Comparison of ENCODE assay signal across 10 mouse cellular contexts in genomic region chr7:28344637-28345036, GRCm38 (mm10). TPM values are rescaled to one million over a fixed set of nuclear protein-coding genes. Genes with fewer than 3 reads are reported as not detected.
DNase-seq lines count a peak whose midpoint lies in the region; ATAC-seq and TF ChIP-seq lines count a peak whose summit lies in the region.
"Had no signal": no experiment of that assay in that cellular context is flagged by ENCODE, and none has a peak within 500 bp of the region (broad histone marks: within the 10 kb centered on the region; RNA-seq: fewer than 3 reads in every experiment).

No protein-coding gene starts in this region.

- TF ChIP-seq CTCF in G1E (IDR thresholded peaks at IDR 0.05; ENCODE audit: low read depth, low read length): peak; percentile 90

- no peaks in the 10 kb centered on the region for H3K27me3 ChIP-seq in kidney, embryonic 14.5 days (ENCODE audit: control insufficient read depth, insufficient read depth, low read length)
- H3K27me3 ChIP-seq in G1E (ENCODE audit: insufficient read depth, low read length): 0 out of 2 replicates have a peak, but pooled peaks cover 3% of the 10 kb centered on the region
- H3K27me3 ChIP-seq in forebrain, embryonic 11.5 days (ENCODE audit: control insufficient read depth, insufficient read depth, low read length): no peaks in the 10 kb centered on the region
- no peaks in the 10 kb centered on the region for H3K27me3 ChIP-seq in neural tube, embryonic 11.5 days (ENCODE audit: control insufficient read depth, insufficient read depth, low read length)
- H3K27me3 ChIP-seq: heart, embryonic 15.5 days; neural tube, embryonic 13.5 days had no signal

- WGBS in kidney, embryonic 14.5 days: 1% methylated on average over 4 of the region's 4 CpGs
- 9% methylated on average over 4 of the region's 4 CpGs for WGBS in forebrain, embryonic 11.5 days
- WGBS in neural tube, embryonic 11.5 days: 15% methylated on average over 4 of the region's 4 CpGs

- no peaks in the 10 kb centered on the region for H3K36me3 ChIP-seq in kidney, embryonic 14.5 days (ENCODE audit: control insufficient read depth, insufficient read depth, low read length)
- H3K36me3 ChIP-seq in G1E (replicated peaks): no peaks in the 10 kb centered on the region
- no peaks in the 10 kb centered on the region for H3K36me3 ChIP-seq in forebrain, embryonic 11.5 days (ENCODE audit: control insufficient read depth, insufficient read depth, low read length)
- no peaks in the 10 kb centered on the region for H3K36me3 ChIP-seq in neural tube, embryonic 11.5 days (ENCODE audit: control insufficient read depth, insufficient read depth, low read length)
- H3K36me3 ChIP-seq: heart, embryonic 15.5 days; neural tube, embryonic 13.5 days had no signal

- no peak for ATAC-seq in kidney, embryonic 14.5 days (ENCODE audit: low FRiP score, low TSS enrichment)
- no peak; the same call in 1 of the 2 replicates for ATAC-seq in G1E (ENCODE audit: extremely low read depth, insufficient number of reproducible peaks, low FRiP score, poor library complexity, severe bottlenecking)
- ATAC-seq in forebrain, embryonic 11.5 days (replicated peaks; ENCODE audit: low FRiP score): no peak
- no peak for ATAC-seq in neural tube, embryonic 11.5 days (ENCODE audit: insufficient read depth, low FRiP score, low TSS enrichment)

- no peaks in the 10 kb centered on the region for H3K9me3 ChIP-seq in kidney, embryonic 14.5 days (ENCODE audit: control insufficient read depth, low read length)
- no peaks in the 10 kb centered on the region for H3K9me3 ChIP-seq in G1E (replicated peaks)
- no peaks in the 10 kb centered on the region for H3K9me3 ChIP-seq in forebrain, embryonic 11.5 days (ENCODE audit: control insufficient read depth, low read length)
- no peaks in the 10 kb centered on the region for H3K9me3 ChIP-seq in neural tube, embryonic 11.5 days (ENCODE audit: control insufficient read depth, low read length)
- H3K9me3 ChIP-seq: heart, embryonic 15.5 days; neural tube, embryonic 13.5 days had no signal

- peak; percentile 64 for DNase-seq in kidney, adult 9 months
- DNase-seq in G1E (ENCODE audit: low spot score) (no peak), liver (peak; percentile 87)
- peak; percentile 86 for DNase-seq in brain, adult 2 months (ENCODE audit: low read depth, low spot score)
- DNase-seq in forebrain, embryonic 11.5 days (ENCODE audit: low spot score): peak; percentile 89
- peak; percentile 76 for DNase-seq in neural tube, embryonic 11.5 days (ENCODE audit: low spot score)
- peak; percentile 84 for DNase-seq in thymus, postnatal 4 days

- peaks cover 11% of the 10 kb centered on the region; the same call in 1 of the 2 replicates for H3K4me1 ChIP-seq in kidney, embryonic 14.5 days (ENCODE audit: control insufficient read depth, insufficient read depth, low read length)
- peaks cover 26% of the 10 kb centered on the region for H3K4me1 ChIP-seq in G1E (ENCODE audit: insufficient read depth, low read depth, low read length)
- no peaks in the 10 kb centered on the region for H3K4me1 ChIP-seq in forebrain, embryonic 11.5 days (replicated peaks; ENCODE audit: control insufficient read depth, insufficient read depth, low read length)
- H3K4me1 ChIP-seq in neural tube, embryonic 11.5 days (ENCODE audit: control insufficient read depth, insufficient read depth, low read length): no peaks in the 10 kb centered on the region

- H3K9ac ChIP-seq in kidney, embryonic 14.5 days (ENCODE audit: low read depth, low read length): no peak overlapping the region
- no peak overlapping the region for H3K9ac ChIP-seq in forebrain, embryonic 11.5 days (ENCODE audit: low read length)
- H3K9ac ChIP-seq in neural tube, embryonic 11.5 days (ENCODE audit: low read length): no peak overlapping the region
- H3K9ac ChIP-seq: heart, embryonic 15.5 days; neural tube, embryonic 13.5 days had no signal

- no peak overlapping the region for H3K4me2 ChIP-seq in kidney, embryonic 14.5 days (replicated peaks; ENCODE audit: low read depth, low read length)
- no peak overlapping the region for H3K4me2 ChIP-seq in forebrain, embryonic 11.5 days (ENCODE audit: low read depth, low read length, severe bottlenecking)
- no peak overlapping the region for H3K4me2 ChIP-seq in neural tube, embryonic 11.5 days (ENCODE audit: low read depth)
- H3K4me2 ChIP-seq: heart, embryonic 15.5 days; neural tube, embryonic 13.5 days had no signal

- H3K4me3 ChIP-seq in kidney, embryonic 14.5 days (ENCODE audit: low read length): no peak overlapping the region
- no peak overlapping the region for H3K4me3 ChIP-seq in G1E (ENCODE audit: low read depth, low read length)
- no peak overlapping the region for H3K4me3 ChIP-seq in forebrain, embryonic 11.5 days (ENCODE audit: low read depth, low read length)
- no peak overlapping the region for H3K4me3 ChIP-seq in neural tube, embryonic 11.5 days (ENCODE audit: low read depth, low read length)
- H3K4me3 ChIP-seq: heart, embryonic 15.5 days; neural tube, embryonic 13.5 days had no signal

- H3K27ac ChIP-seq in kidney, embryonic 14.5 days (ENCODE audit: low read depth, low read length): no peak overlapping the region
- no peak overlapping the region for H3K27ac ChIP-seq in forebrain, embryonic 11.5 days (ENCODE audit: low read depth, low read length)
- H3K27ac ChIP-seq in neural tube, embryonic 11.5 days (ENCODE audit: low read depth, low read length): no peak overlapping the region
- H3K27ac ChIP-seq: heart, embryonic 15.5 days; neural tube, embryonic 13.5 days had no signal

RNA-seq across cellular contexts. Expression of gene Rps16, which starts 5.8 kb away (rescaled TPM):
- polyA plus RNA-seq in kidney, embryonic 14.5 days (2014; fragmentation: Nextera tagmentation; extraction: Ambion mirVana): 1,287 and 1,567 TPM in 2 replicates
- total RNA-seq in G1E (2014; fragmentation: Nextera tagmentation) (848 and 905 TPM in 2 replicates), G1E (2017) (900 and 1,212 TPM in 2 replicates)
- 1,941 and 2,248 TPM in 2 replicates for polyA plus RNA-seq in G1E (2012)
- 727 and 782 TPM in 2 replicates for polyA plus RNA-seq in forebrain, embryonic 11.5 days (2014; fragmentation: Nextera tagmentation; extraction: Ambion mirVana)
- polyA plus RNA-seq in neural tube, embryonic 11.5 days (2014; fragmentation: Nextera tagmentation; extraction: Ambion mirVana): 780 and 827 TPM in 2 replicates

RNA-seq across cellular contexts. Expression of gene Supt5, which starts 6.1 kb away (rescaled TPM):
- 46.6 and 84.5 TPM in 2 replicates for polyA plus RNA-seq in kidney, embryonic 14.5 days (2014; fragmentation: Nextera tagmentation; extraction: Ambion mirVana)
- 80.5 and 97.7 TPM in 2 replicates for total RNA-seq in G1E (2014; fragmentation: Nextera tagmentation)
- 54.7 and 65.6 TPM in 2 replicates for total RNA-seq in G1E (2017)
- polyA plus RNA-seq in G1E (2012): 123 and 148 TPM in 2 replicates
- polyA plus RNA-seq in forebrain, embryonic 11.5 days (2014; fragmentation: Nextera tagmentation; extraction: Ambion mirVana): 97.2 and 104 TPM in 2 replicates
- polyA plus RNA-seq in neural tube, embryonic 11.5 days (2014; fragmentation: Nextera tagmentation; extraction: Ambion mirVana): 89.7 and 101 TPM in 2 replicates

RNA-seq across cellular contexts. Expression of gene Plekhg2, which starts 27.8 kb away (rescaled TPM):
- 52.4 and 70.8 TPM in 2 replicates for polyA plus RNA-seq in kidney, embryonic 14.5 days (2014; fragmentation: Nextera tagmentation; extraction: Ambion mirVana)
- 2.9 and 5.2 TPM in 2 replicates for total RNA-seq in G1E (2014; fragmentation: Nextera tagmentation)
- total RNA-seq in G1E (2017): 1.7 and 3.4 TPM in 2 replicates
- 8.0 and 8.2 TPM in 2 replicates for polyA plus RNA-seq in G1E (2012)
- polyA plus RNA-seq in forebrain, embryonic 11.5 days (2014; fragmentation: Nextera tagmentation; extraction: Ambion mirVana): 81.2 and 81.3 TPM in 2 replicates
- 50.5 and 54.5 TPM in 2 replicates for polyA plus RNA-seq in neural tube, embryonic 11.5 days (2014; fragmentation: Nextera tagmentation; extraction: Ambion mirVana)

RNA-seq across cellular contexts. Expression of gene Timm50, which starts 32.8 kb away (rescaled TPM):
- polyA plus RNA-seq in kidney, embryonic 14.5 days (2014; fragmentation: Nextera tagmentation; extraction: Ambion mirVana): 165 and 191 TPM in 2 replicates
- total RNA-seq in G1E (2014; fragmentation: Nextera tagmentation): 107 and 113 TPM in 2 replicates
- 58.3 and 73.9 TPM in 2 replicates for total RNA-seq in G1E (2017)
- polyA plus RNA-seq in G1E (2012): 184 and 298 TPM in 2 replicates
- polyA plus RNA-seq in forebrain, embryonic 11.5 days (2014; fragmentation: Nextera tagmentation; extraction: Ambion mirVana): 222 and 235 TPM in 2 replicates
- 199 and 219 TPM in 2 replicates for polyA plus RNA-seq in neural tube, embryonic 11.5 days (2014; fragmentation: Nextera tagmentation; extraction: Ambion mirVana)

RNA-seq across cellular contexts. Expression of gene Zfp36, which starts 35.4 kb away (rescaled TPM):
- polyA plus RNA-seq in kidney, embryonic 14.5 days (2014; fragmentation: Nextera tagmentation; extraction: Ambion mirVana): 8.3 and 10.7 TPM in 2 replicates
- total RNA-seq in G1E (2014; fragmentation: Nextera tagmentation) (39.0 and 42.8 TPM in 2 replicates), G1E (2017) (20.4 and 21.3 TPM in 2 replicates)
- 25.5 and 28.3 TPM in 2 replicates for polyA plus RNA-seq in G1E (2012)
- 4.5 and 5.2 TPM in 2 replicates for polyA plus RNA-seq in forebrain, embryonic 11.5 days (2014; fragmentation: Nextera tagmentation; extraction: Ambion mirVana)
- polyA plus RNA-seq in neural tube, embryonic 11.5 days (2014; fragmentation: Nextera tagmentation; extraction: Ambion mirVana): 4.3 and 5.1 TPM in 2 replicates
